Mouse (Mus musculus) kidney, embryonic 16.5 days (tissue): ENCODE data around the gene Helt. TPM values are rescaled to one million over a fixed set of nuclear protein-coding genes. Genes with fewer than 3 reads are reported as not detected.

Experiments used
- ATAC-seq: fragments of 200-750 bp; cut with Nextera tagmentation; 2 replicates; pipeline ENCODE4 v1.8.0; 2017; ENCODE audit warnings: moderate TSS enrichment; ENCODE audit not compliant: low FRiP score, low TSS enrichment
- H3K27ac ChIP-seq: fragments of 300-500 bp; sonication (generic); 2 replicates; pipeline ENCODE4 v1.5.1; 2014; ENCODE audit warnings: low read length
- H3K27me3 ChIP-seq: fragments of 300-500 bp; sonication (generic); 2 replicates; pipeline ENCODE4 v1.6.1; 2014; ENCODE audit warnings: low read length, control low read depth, mixed read lengths; ENCODE audit not compliant: insufficient read depth
- H3K36me3 ChIP-seq: fragments of 300-500 bp; sonication (generic); 2 replicates; pipeline ENCODE4 v1.6.1; 2014; ENCODE audit warnings: low read length, control low read depth, mixed read lengths; ENCODE audit not compliant: insufficient read depth
- H3K4me1 ChIP-seq: fragments of 300-500 bp; sonication (generic); 2 replicates; pipeline ENCODE4 v1.6.1; 2014; ENCODE audit warnings: low read length, control low read depth, mixed read lengths; ENCODE audit not compliant: insufficient read depth
- H3K4me2 ChIP-seq: fragments of 300-500 bp; sonication (generic); replicated peaks from 2 replicates; pipeline ENCODE4 v1.6.1; 2014; ENCODE audit warnings: low read depth, low read length
- H3K4me3 ChIP-seq: fragments of 300-500 bp; sonication (generic); 2 replicates; pipeline ENCODE4 v1.5.1; 2014; ENCODE audit warnings: mild to moderate bottlenecking, low read length
- H3K9ac ChIP-seq: fragments of 300-500 bp; sonication (generic); replicated peaks from 2 replicates; pipeline ENCODE4 v1.6.1; 2014; ENCODE audit warnings: low read length
- H3K9me3 ChIP-seq: fragments of 300-500 bp; sonication (generic); 2 replicates; pipeline ENCODE4 v1.6.1; 2016; ENCODE audit warnings: low read length, control low read depth
- WGBS: fragments of 180-500 bp; shearing (Covaris S2); extraction: QIAGEN DNeasy Blood & Tissue Kit; methylation state at CpG from one replicate; pipeline ENCODE4 v1.1.7; 2014; 5-methylcytosine and 5-hydroxymethylcytosine counted together
- polyA plus RNA-seq: library from polyadenylated mRNA; unstranded; fragments of >200 nt; fragmentation: Nextera tagmentation; extraction: Ambion mirVana; gene quantifications from 2 replicates; pipeline ENCODE4 v1.2.1, GENCODE M21; 2015

Helt gene
- polyA plus RNA-seq, 1 experiment from 2014 or later, result not detected

GRCm38 (mm10) chr8:46326715-46327114 lies 32.2 kb upstream of the Helt start:
- H3K4me1 ChIP-seq, result no peaks in the 10 kb centered on the region
- no peak overlapping the region for H3K9ac ChIP-seq
- no peak overlapping the region for H3K4me3 ChIP-seq
- H3K27ac ChIP-seq, result no peak overlapping the region
- peaks cover 7% of the 10 kb centered on the region for H3K9me3 ChIP-seq
- no peaks in the 10 kb centered on the region for H3K36me3 ChIP-seq
- 88% methylated on average over 5 of the region's 5 CpGs for WGBS
- no peaks in the 10 kb centered on the region for H3K27me3 ChIP-seq
- no peak overlapping the region for H3K4me2 ChIP-seq
- no peak for ATAC-seq

DNA sequence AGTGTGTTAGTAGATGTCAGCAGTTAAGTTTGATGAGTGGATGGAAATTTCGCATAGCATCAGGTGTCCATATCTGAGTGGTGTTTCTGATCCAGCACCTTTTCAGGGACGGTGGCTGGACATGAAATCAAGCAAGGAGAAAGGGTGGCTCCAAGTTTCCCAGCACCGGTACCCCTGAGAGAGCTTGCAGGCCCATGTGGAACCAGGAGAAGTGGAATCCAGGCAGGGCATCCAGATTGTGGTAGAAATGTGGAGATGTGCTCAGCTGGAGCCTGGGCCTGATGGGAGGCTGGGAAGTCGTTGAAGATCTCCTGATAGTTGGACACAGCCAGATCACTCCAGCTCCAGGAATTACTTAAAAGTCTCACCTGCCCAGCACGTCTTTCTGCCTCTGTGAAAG lies 30.2 kb upstream of the Helt start:
- no peak overlapping the region for H3K27ac ChIP-seq
- H3K4me3 ChIP-seq, result no peak overlapping the region
- no peak for ATAC-seq
- WGBS, result 69% methylated on average over 5 of the region's 5 CpGs
- no peak overlapping the region for H3K4me2 ChIP-seq
- no peaks in the 10 kb centered on the region for H3K27me3 ChIP-seq
- no peaks in the 10 kb centered on the region for H3K4me1 ChIP-seq
- H3K36me3 ChIP-seq, result no peaks in the 10 kb centered on the region
- peaks cover 7% of the 10 kb centered on the region for H3K9me3 ChIP-seq
- H3K9ac ChIP-seq, result no peak overlapping the region

GRCm38 (mm10) chr8:46323672-46324191 lies 29.3 kb upstream of the Helt start:
- peaks cover 7% of the 10 kb centered on the region for H3K9me3 ChIP-seq
- no peak overlapping the region for H3K4me3 ChIP-seq
- no peak for ATAC-seq
- H3K27me3 ChIP-seq, result no peaks in the 10 kb centered on the region
- no peaks in the 10 kb centered on the region for H3K36me3 ChIP-seq
- 61% methylated on average over 5 of the region's 5 CpGs for WGBS
- H3K4me2 ChIP-seq, result no peak overlapping the region
- no peak overlapping the region for H3K27ac ChIP-seq
- no peak overlapping the region for H3K9ac ChIP-seq
- H3K4me1 ChIP-seq, result no peaks in the 10 kb centered on the region

GRCm38 (mm10) chr8:46322833-46323232 lies 28.4 kb upstream of the Helt start:
- H3K27ac ChIP-seq, result no peak overlapping the region
- H3K27me3 ChIP-seq, result no peaks in the 10 kb centered on the region
- H3K4me1 ChIP-seq, result no peaks in the 10 kb centered on the region
- no peaks in the 10 kb centered on the region for H3K36me3 ChIP-seq
- 68% methylated on average over 2 of the region's 2 CpGs for WGBS
- no peak overlapping the region for H3K4me2 ChIP-seq
- H3K9me3 ChIP-seq, result peaks cover 7% of the 10 kb centered on the region
- H3K9ac ChIP-seq, result no peak overlapping the region
- ATAC-seq, result 0 out of 2 replicates have a peak, but pooled peaks have one; percentile 23
- H3K4me3 ChIP-seq, result no peak overlapping the region

GRCm38 (mm10) chr8:46322421-46322820 lies 27.9 kb upstream of the Helt start:
- Histone ChIP-seq H3K9ac (no peak overlapping the region), H3K27ac (no peak overlapping the region), H3K27me3 (no peaks in the 10 kb centered on the region), H3K4me1 (no peaks in the 10 kb centered on the region), H3K4me3 (no peak overlapping the region), H3K9me3 (peaks cover 7% of the 10 kb centered on the region), H3K4me2 (no peak overlapping the region), H3K36me3 (no peaks in the 10 kb centered on the region)
- WGBS, result 93% methylated on average over 4 of the region's 4 CpGs
- ATAC-seq, result no peak

- H3K4me2 ChIP-seq, result no peak overlapping the region
- H3K4me3 ChIP-seq, result no peak overlapping the region
- ATAC-seq, result no peak
- H3K9ac ChIP-seq, result no peak overlapping the region
- H3K9me3 ChIP-seq, result no peaks in the 10 kb centered on the region
- H3K36me3 ChIP-seq, result no peaks in the 10 kb centered on the region
- H3K27me3 ChIP-seq, result no peaks in the 10 kb centered on the region
- 90% methylated on average over 5 of the region's 5 CpGs for WGBS
- no peak overlapping the region for H3K27ac ChIP-seq
- H3K4me1 ChIP-seq, result no peaks in the 10 kb centered on the region
Measured at GRCm38 (mm10) chr8:46318802-46319201, 24.3 kb upstream of the Helt start.

DNA sequence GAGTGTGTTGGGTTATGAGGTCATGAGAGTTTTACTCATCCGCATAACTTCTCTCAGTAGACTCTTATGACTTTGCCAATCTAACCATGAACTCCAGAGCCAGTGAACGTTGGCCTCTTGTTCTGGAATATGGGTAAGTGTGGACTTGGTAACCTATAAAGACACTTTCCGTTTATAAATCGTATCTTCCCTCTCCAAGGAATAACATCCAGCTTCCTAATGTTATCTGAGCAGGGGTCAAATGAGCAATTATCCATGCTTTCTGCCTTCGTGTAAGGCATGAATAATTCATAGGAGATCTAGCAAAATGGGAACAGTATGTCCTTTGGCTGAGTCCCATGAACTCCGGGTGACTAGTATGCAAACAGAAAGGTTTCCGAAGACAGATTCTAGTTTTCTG lies 22.7 kb upstream of the Helt start:
- no peaks in the 10 kb centered on the region for H3K4me1 ChIP-seq
- H3K36me3 ChIP-seq, result no peaks in the 10 kb centered on the region
- H3K4me3 ChIP-seq, result no peak overlapping the region
- ATAC-seq, result no peak
- no peaks in the 10 kb centered on the region for H3K9me3 ChIP-seq
- H3K27ac ChIP-seq, result no peak overlapping the region
- H3K27me3 ChIP-seq, result no peaks in the 10 kb centered on the region
- H3K9ac ChIP-seq, result no peak overlapping the region
- WGBS, result 64% methylated on average over 7 of the region's 7 CpGs
- no peak overlapping the region for H3K4me2 ChIP-seq

GRCm38 (mm10) chr8:46313798-46314197 lies 19.3 kb upstream of the Helt start:
- Histone ChIP-seq H3K36me3 (no peaks in the 10 kb centered on the region), H3K27me3 (no peaks in the 10 kb centered on the region), H3K4me3 (no peak overlapping the region), H3K4me2 (no peak overlapping the region), H3K9ac (no peak overlapping the region), H3K9me3 (no peaks in the 10 kb centered on the region), H3K27ac (no peak overlapping the region), H3K4me1 (no peaks in the 10 kb centered on the region; the same call in 1 of the 2 replicates)
- no peak for ATAC-seq
- 84% methylated on average over 3 of the region's 3 CpGs for WGBS

DNA sequence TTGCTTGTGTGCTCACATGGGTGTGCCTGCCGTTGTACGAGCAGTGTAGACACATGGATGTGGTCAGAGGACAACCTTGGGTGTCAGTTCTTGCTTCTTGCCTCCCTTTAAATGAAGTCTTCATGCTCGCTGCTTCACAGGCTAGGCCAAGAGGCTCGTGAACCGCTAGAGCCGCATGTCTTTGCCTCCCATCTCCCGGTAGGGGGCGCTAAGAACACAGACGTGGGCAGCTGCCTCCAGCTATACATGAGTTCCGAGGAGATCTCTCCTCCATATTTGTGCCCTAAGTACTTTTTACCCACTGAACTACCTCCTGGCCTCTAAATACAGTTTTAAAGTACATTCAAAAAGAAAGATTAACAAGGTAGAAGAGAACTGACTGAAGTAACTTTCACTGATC lies 16.7 kb upstream of the Helt start:
- Histone ChIP-seq H3K27me3 (0 out of 2 replicates have a peak, but pooled peaks cover 2% of the 10 kb centered on the region), H3K9ac (no peak overlapping the region), H3K4me3 (no peak overlapping the region), H3K9me3 (no peaks in the 10 kb centered on the region), H3K4me2 (no peak overlapping the region; the same call in 1 of the 2 replicates), H3K36me3 (no peaks in the 10 kb centered on the region), H3K4me1 (no peaks in the 10 kb centered on the region; the same call in 1 of the 2 replicates), H3K27ac (no peak overlapping the region)
- 13% methylated on average over 10 of the region's 10 CpGs for WGBS
- peak; percentile 85 for ATAC-seq

DNA sequence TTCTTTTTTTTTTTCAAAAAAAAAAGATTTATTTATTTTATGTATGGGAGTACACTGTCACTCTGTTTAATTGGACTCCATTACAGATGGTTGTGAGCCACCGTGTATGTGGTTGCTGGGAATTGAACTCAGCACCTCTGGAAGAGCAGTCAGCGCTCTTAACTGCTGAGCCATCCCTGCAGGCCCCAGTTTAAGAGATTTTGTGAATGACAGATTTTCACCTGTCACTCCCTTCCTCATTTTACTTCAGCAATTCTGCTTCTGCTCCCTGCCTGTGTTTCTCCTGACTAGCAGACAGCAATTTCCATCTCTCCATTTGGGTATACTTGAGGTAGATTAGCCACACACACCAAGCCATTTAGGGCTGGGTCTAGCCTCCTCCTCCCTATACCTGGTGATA lies 13.7 kb upstream of the Helt start:
- Histone ChIP-seq H3K27ac (no peak overlapping the region), H3K27me3 (0 out of 2 replicates have a peak, but pooled peaks cover 2% of the 10 kb centered on the region), H3K4me2 (no peak overlapping the region), H3K36me3 (no peaks in the 10 kb centered on the region), H3K4me3 (no peak overlapping the region), H3K9ac (no peak overlapping the region), H3K9me3 (no peaks in the 10 kb centered on the region), H3K4me1 (no peaks in the 10 kb centered on the region; the same call in 1 of the 2 replicates)
- WGBS, result 72% methylated on average over 2 of the region's 2 CpGs
- no peak for ATAC-seq
